Mouse (Mus musculus) neural tube, embryonic 11.5 days (tissue): ENCODE measurements around the gene Eif4g2. TPM values are rescaled to one million over a fixed set of nuclear protein-coding genes. Genes with fewer than 3 reads are reported as not detected.

Source experiments
- ATAC-seq: fragments of 200-750 bp; cut with Nextera tagmentation; 2 replicates; pipeline ENCODE4 v1.8.0; 2017; ENCODE audit warnings: moderate number of reproducible peaks, mild to moderate bottlenecking, moderate TSS enrichment, moderate library complexity; ENCODE audit not compliant: insufficient read depth, low FRiP score, low TSS enrichment
- DNase-seq: peaks from one replicate; pipeline ENCODE4 v3.0.0-alpha.2; 2015; ENCODE audit warnings: low spot score
- H3K27ac ChIP-seq: fragments of 300-500 bp; sonication (generic); 2 replicates; pipeline ENCODE4 v1.5.1; 2014; ENCODE audit warnings: low read depth, mild to moderate bottlenecking, low read length
- H3K27me3 ChIP-seq: fragments of 300-500 bp; sonication (generic); 2 replicates; pipeline ENCODE4 v1.6.1; 2014; ENCODE audit warnings: mild to moderate bottlenecking, low read length, mixed read lengths; ENCODE audit not compliant: control insufficient read depth, insufficient read depth
- H3K36me3 ChIP-seq: fragments of 300-500 bp; sonication (generic); 2 replicates; pipeline ENCODE4 v1.6.1; 2014; ENCODE audit warnings: mild to moderate bottlenecking, low read length, moderate library complexity, mixed read lengths; ENCODE audit not compliant: control insufficient read depth, insufficient read depth
- H3K4me1 ChIP-seq: fragments of 300-500 bp; sonication (generic); 2 replicates; pipeline ENCODE4 v1.6.1; 2014; ENCODE audit warnings: low read length, mixed read lengths; ENCODE audit not compliant: control insufficient read depth, insufficient read depth
- H3K4me2 ChIP-seq: fragments of 300-500 bp; sonication (generic); 2 replicates; pipeline ENCODE4 v1.6.1; 2014; ENCODE audit warnings: low read depth, mild to moderate bottlenecking, moderate library complexity
- H3K4me3 ChIP-seq: fragments of 300-500 bp; sonication (generic); 2 replicates; pipeline ENCODE4 v1.5.1; 2014; ENCODE audit warnings: low read depth, low read length
- H3K9ac ChIP-seq: fragments of 300-500 bp; sonication (generic); 2 replicates; pipeline ENCODE4 v1.6.1; 2014; ENCODE audit warnings: mild to moderate bottlenecking, low read length
- H3K9me3 ChIP-seq: fragments of 300-500 bp; sonication (generic); 2 replicates; pipeline ENCODE4 v1.6.1; 2016; ENCODE audit warnings: low read length; ENCODE audit not compliant: control insufficient read depth
- WGBS: fragments of 180-500 bp; shearing (Covaris S2); extraction: QIAGEN DNeasy Blood & Tissue Kit; methylation state at CpG from one replicate; pipeline ENCODE4 v1.1.7; 2014; 5-methylcytosine and 5-hydroxymethylcytosine counted together
- polyA plus RNA-seq: library from polyadenylated mRNA; unstranded; fragments of >200 nt; fragmentation: Nextera tagmentation; extraction: Ambion mirVana; gene quantifications from 2 replicates; pipeline ENCODE4 v1.2.1, GENCODE M21; 2014

Gene Eif4g2
- polyA plus RNA-seq, 1 experiment from 2014 or later = 2,084 TPM

GRCm38 (mm10) chr7:111080026-111080425, 2.8 kb downstream of the Eif4g2 start:
- peaks cover 19% of the 10 kb centered on the region for H3K4me1 ChIP-seq
- H3K27me3 ChIP-seq = no peaks in the 10 kb centered on the region
- H3K9me3 ChIP-seq = no peaks in the 10 kb centered on the region
- H3K9ac ChIP-seq = no peak overlapping the region
- H3K4me2 ChIP-seq = peak overlapping the region; percentile 61
- H3K4me3 ChIP-seq = 0 out of 2 replicates have a peak overlapping the region, but pooled peaks have one; percentile 10
- H3K36me3 ChIP-seq = peaks cover 33% of the 10 kb centered on the region
- DNase-seq (no peak), ATAC-seq (no peak)
- H3K27ac ChIP-seq = no peak overlapping the region
- WGBS = 90% methylated on average over 8 of the region's 8 CpGs

DNA sequence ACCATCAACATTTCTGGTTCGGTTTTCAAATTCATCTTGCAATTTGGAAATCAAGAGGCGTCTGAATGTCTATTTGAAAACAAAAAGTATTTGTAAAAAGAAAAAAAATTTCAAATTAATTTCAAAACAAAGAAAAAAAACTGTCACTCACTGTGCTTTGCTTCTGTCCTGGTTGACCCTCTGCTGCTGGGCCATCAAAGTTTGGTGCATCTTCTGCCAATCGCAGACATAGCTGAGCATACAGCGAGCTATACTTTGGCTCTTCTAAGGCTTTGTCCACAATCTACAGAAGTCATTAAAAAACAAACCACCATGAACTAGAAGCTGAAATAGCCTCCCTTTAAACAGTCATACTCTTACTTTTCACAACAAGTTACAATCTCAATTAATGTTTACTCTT, 4.6 kb downstream of the Eif4g2 start:
- Histone ChIP-seq H3K4me3 (no peak overlapping the region), H3K27me3 (no peaks in the 10 kb centered on the region), H3K9ac (no peak overlapping the region), H3K4me1 (peaks cover 19% of the 10 kb centered on the region), H3K9me3 (no peaks in the 10 kb centered on the region), H3K27ac (no peak overlapping the region), H3K4me2 (no peak overlapping the region), H3K36me3 (peaks cover 46% of the 10 kb centered on the region)
- ATAC-seq = no peak
- no peak for DNase-seq
- WGBS = 95% methylated on average over 4 of the region's 4 CpGs

DNA sequence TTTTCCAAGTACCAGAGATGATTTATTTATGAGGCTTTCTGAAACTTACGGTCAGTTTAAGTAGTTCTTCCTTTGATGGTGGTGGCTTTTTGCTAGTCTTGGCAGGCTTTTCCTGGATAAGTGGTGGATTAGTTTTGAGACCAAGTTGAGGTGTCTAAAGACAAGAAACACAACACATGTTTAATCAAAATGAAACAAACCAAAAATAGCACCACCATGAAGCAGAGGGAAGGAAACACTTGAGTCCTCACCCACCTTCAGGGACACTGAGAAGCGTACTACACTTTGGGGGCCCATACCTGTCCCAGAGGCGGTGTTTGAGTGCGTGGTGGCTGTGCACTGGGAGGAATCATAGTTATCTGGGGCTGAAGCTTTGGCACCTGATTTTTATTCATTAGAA, 7.5 kb downstream of the Eif4g2 start:
- no peaks in the 10 kb centered on the region for H3K9me3 ChIP-seq
- ATAC-seq = no peak
- H3K27me3 ChIP-seq = no peaks in the 10 kb centered on the region
- 95% methylated on average over 4 of the region's 4 CpGs for WGBS
- no peak for DNase-seq
- no peak overlapping the region for H3K27ac ChIP-seq
- H3K36me3 ChIP-seq = peaks cover 61% of the 10 kb centered on the region
- H3K4me1 ChIP-seq = peaks cover 10% of the 10 kb centered on the region
- no peak overlapping the region for H3K4me2 ChIP-seq
- no peak overlapping the region for H3K4me3 ChIP-seq
- no peak overlapping the region for H3K9ac ChIP-seq

DNA sequence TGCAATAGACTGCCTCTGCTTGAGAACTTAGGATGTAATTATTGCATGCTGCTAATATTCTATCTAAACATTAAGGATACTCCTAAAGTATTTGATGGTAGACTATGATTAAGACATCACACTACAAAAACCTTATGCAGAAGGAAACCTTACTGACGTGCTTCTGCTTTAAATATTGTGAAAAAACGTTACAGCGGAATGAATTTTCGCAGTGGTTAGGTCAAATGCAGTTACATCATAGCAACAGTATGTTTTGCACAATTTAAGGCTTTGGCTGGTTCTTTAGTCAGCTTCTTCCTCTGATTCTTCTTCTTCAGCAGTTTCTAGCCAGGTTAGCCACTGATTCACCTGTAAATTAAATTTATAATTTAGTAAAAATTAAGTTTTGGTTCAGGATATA, 10.4 kb downstream of the Eif4g2 start:
- no peak for ATAC-seq
- H3K9me3 ChIP-seq = peaks cover 6% of the 10 kb centered on the region; the same call in 1 of the 2 replicates
- WGBS = 96% methylated on average over 4 of the region's 4 CpGs
- no peaks in the 10 kb centered on the region for H3K4me1 ChIP-seq
- no peak overlapping the region for H3K4me2 ChIP-seq
- no peaks in the 10 kb centered on the region for H3K27me3 ChIP-seq
- no peak for DNase-seq
- H3K9ac ChIP-seq = no peak overlapping the region
- H3K36me3 ChIP-seq = peaks cover 65% of the 10 kb centered on the region
- H3K4me3 ChIP-seq = no peak overlapping the region
- no peak overlapping the region for H3K27ac ChIP-seq

DNA sequence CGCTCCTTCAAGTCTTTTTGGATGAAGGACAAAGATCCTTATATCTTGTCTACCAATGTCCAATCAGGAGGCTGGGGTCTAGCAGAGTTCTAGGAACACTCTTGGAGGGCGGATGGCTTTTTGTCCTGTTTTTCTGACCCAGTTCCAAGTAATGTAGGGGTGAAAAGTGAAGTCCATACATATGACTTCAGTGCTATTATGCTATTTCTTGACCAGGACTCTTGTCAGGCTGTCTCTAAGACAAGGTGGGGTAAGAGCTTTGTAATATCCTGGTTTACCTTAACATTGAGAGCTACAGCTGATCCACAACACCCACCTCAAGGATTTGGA, 12.7 kb downstream of the Eif4g2 start:
- H3K4me1 ChIP-seq = no peaks in the 10 kb centered on the region
- no peak overlapping the region for H3K27ac ChIP-seq
- no peaks in the 10 kb centered on the region for H3K27me3 ChIP-seq
- no peak overlapping the region for H3K9ac ChIP-seq
- H3K4me2 ChIP-seq = no peak overlapping the region
- H3K36me3 ChIP-seq = peaks cover 55% of the 10 kb centered on the region
- 92% methylated on average over 2 of the region's 2 CpGs for WGBS
- no peak for DNase-seq
- H3K4me3 ChIP-seq = no peak overlapping the region
- ATAC-seq = peak; percentile 36; the same call in 1 of the 2 replicates
- peaks cover 6% of the 10 kb centered on the region; the same call in 1 of the 2 replicates for H3K9me3 ChIP-seq

GRCm38 (mm10) chr7:111069439-111070166, 13.2 kb downstream of the Eif4g2 start:
- no peaks in the 10 kb centered on the region for H3K27me3 ChIP-seq
- H3K9me3 ChIP-seq = peaks cover 6% of the 10 kb centered on the region; the same call in 1 of the 2 replicates
- no peak for DNase-seq
- no peak overlapping the region for H3K27ac ChIP-seq
- no peak overlapping the region for H3K4me2 ChIP-seq
- H3K36me3 ChIP-seq = peaks cover 50% of the 10 kb centered on the region
- peak; percentile 42; the same call in 1 of the 2 replicates for ATAC-seq
- H3K4me1 ChIP-seq = no peaks in the 10 kb centered on the region
- WGBS = 88% methylated on average over 7 of the region's 7 CpGs
- H3K4me3 ChIP-seq = no peak overlapping the region
- no peak overlapping the region for H3K9ac ChIP-seq

- Histone ChIP-seq H3K36me3 (peaks cover 41% of the 10 kb centered on the region), H3K4me2 (no peak overlapping the region), H3K27ac (no peak overlapping the region), H3K9ac (no peak overlapping the region), H3K9me3 (peaks cover 6% of the 10 kb centered on the region; the same call in 1 of the 2 replicates), H3K27me3 (no peaks in the 10 kb centered on the region), H3K4me3 (no peak overlapping the region), H3K4me1 (no peaks in the 10 kb centered on the region)
- 94% methylated on average over 3 of the region's 3 CpGs for WGBS
- no peak for DNase-seq
- no peak for ATAC-seq
These were observed 14.6 kb downstream of the Eif4g2 start for GRCm38 (mm10) chr7:111068181-111068580.

DNA sequence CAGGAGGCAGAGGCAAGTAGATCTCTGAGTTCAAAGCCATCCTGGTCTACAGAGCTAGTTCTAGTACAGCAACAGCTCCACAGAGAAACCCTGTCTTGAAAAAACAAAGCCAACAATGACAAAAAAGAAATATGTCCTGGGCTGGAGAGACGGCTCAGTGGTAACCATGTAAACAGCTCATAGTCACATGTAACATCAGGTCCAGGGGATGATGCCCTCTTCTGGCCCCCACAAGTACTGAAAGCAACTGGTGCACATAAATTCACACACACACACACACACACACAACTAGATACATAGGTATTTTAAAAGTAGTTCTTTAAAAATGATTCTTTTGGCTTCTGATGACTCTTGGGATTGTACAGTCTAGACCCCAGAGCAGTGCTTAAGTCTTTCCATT, 19.9 kb downstream of the Eif4g2 start:
- peaks cover 5% of the 10 kb centered on the region; the same call in 1 of the 2 replicates for H3K9me3 ChIP-seq
- WGBS = 93% methylated on average over 1 of the region's 1 CpGs
- H3K27ac ChIP-seq = no peak overlapping the region
- H3K36me3 ChIP-seq = peaks cover 5% of the 10 kb centered on the region
- H3K27me3 ChIP-seq = no peaks in the 10 kb centered on the region
- H3K4me1 ChIP-seq = no peaks in the 10 kb centered on the region
- no peak overlapping the region for H3K4me2 ChIP-seq
- ATAC-seq (no peak), DNase-seq (no peak)
- H3K4me3 ChIP-seq = no peak overlapping the region
- no peak overlapping the region for H3K9ac ChIP-seq

GRCm38 (mm10) chr7:111059527-111059926, 23.3 kb downstream of the Eif4g2 start:
- Histone ChIP-seq H3K9me3 (no peaks in the 10 kb centered on the region), H3K27me3 (no peaks in the 10 kb centered on the region), H3K9ac (no peak overlapping the region), H3K4me2 (no peak overlapping the region), H3K4me1 (no peaks in the 10 kb centered on the region), H3K27ac (0 out of 2 replicates have a peak overlapping the region, but pooled peaks have one; percentile 20), H3K36me3 (peaks cover 6% of the 10 kb centered on the region; the same call in 1 of the 2 replicates), H3K4me3 (no peak overlapping the region)
- DNase-seq (no peak), ATAC-seq (no peak)
- WGBS = 69% methylated on average over 5 of the region's 5 CpGs
